Mouse (Mus musculus) urinary bladder, postnatal 0 days (tissue): Measurements from ENCODE around the gene Rpl23. TPM values are rescaled to one million over a fixed set of nuclear protein-coding genes. Genes with fewer than 3 reads are reported as not detected.

Source experiments
- microRNA-seq: library from miRNA; unstranded; fragments of <30 nt; microRNA quantifications from one replicate; pipeline ENCODE4, GENCODE M21; 2016
- polyA plus RNA-seq: library from polyadenylated mRNA; unstranded; fragments of >200 nt; fragmentation: Nextera tagmentation; extraction: Ambion mirVana; gene quantifications from 2 replicates; pipeline ENCODE4 v1.2.1, GENCODE M21; 2015

The Rpl23 gene
- polyA plus RNA-seq, result 530 and 534 TPM in 2 replicates

DNA sequence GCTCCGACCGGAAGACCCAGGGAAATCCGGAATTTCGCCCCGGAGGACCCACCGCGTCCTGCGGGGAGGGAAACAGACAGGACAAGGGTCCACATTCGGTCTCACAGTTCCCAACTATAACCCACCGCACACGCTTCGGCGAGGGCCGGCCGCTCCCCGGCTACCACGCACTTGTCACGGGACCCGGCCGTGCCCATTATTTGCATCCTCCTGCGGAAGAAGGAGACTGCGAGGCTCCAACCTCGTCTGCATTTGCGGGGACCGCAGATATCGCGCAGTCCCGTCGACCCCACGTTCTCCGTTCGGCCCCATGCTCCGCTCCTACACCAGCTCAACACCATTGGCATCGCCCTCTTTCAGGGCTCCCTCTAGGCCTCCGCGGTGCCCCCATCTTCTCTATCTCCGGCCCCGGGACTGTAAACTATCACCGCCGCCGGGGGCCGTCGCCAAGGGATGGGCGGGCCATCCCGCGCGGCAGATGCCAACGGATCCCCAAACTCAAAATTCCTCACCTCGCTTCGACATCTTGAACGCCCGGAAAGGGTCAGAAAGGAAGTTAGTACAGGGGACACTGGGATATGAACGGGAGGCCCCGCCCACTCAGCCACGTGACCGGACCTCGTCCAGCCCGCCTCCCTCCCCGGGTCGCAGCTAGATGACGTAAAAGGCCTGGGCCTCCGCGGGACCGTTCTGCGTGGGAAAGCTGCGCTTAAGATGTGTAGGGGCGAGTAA, at the start of gene Rpl23:
Rpl23 (minus strand) TSS at position 606 of the 732 bp plus-strand sequence.

DNA sequence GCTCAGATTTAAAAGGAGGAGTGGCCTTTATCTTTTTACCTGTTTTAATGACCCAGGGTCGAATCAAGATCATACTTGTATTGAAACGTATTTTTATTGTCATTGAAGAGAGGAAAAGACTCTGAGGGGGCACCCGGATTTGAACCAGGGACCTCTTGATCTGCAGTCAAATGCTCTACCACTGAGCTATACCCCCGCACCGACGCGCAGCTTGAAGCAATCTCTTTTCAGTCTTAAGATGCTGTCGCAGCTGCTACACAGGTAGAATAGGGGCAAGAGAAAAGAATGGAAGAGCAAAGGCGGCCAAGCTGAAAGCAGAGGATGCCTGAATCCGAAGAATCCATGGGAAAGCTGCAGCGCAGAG, 16.5 kb upstream of the Rpl23 start, which contains the start of gene Lasp1:
Lasp1 (plus strand) TSS at position 219 of the 364 bp plus-strand sequence.

GRCm38 (mm10) chr11:97775808-97776496, 6.3 kb downstream of the Rpl23 start, which contains the start of gene 1700001P01Rik:
1700001P01Rik (minus strand) TSS chr11:97775918.

GRCm38 (mm10) chr11:97766154-97766881, 15.9 kb downstream of the Rpl23 start, which contains the start of gene Cwc25:
Cwc25 (minus strand) TSS chr11:97766556.

DNA sequence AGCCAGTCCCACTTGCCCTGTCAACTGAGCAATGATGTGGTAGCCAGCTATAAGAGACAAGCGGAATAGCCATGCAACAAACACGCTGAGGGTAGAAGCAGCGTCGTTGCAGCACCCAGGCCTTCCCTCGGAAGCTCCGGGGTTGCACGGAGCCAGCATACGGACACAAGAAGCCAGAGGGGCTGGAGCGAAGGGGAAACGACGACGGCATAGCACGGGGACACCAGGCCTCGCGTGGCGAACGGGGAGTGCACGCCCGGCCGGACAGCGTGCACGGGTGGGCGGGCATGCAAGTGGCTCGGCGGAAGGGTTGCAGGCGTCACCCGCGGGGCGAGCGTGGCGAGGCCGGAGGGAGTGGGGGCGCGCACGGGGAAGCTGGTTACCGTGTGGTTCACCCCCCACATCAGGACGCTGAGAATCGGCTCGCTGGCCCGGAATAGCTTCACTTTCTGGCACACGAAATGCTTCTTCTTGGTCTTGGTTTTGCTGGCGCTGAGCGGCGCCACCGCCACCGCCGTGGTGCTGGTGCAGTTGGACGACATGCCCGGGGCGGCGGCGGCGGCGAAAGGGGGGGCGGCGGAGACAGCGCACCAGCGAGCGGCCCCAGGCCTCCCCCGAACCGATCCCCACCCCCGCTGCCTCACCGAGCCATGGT, 38.0 kb downstream of the Rpl23 start, which contains the start of gene Pip4k2b:
Pip4k2b (minus strand) TSS at position 642 of the 655 bp plus-strand sequence.

Small RNAs within 50 kb of the gene (microRNA-seq; reads per million reads assigned to microRNA genes)
- gene Mir8102, result not detected

Other genes with a start within 250 kb of the Rpl23 start
- 0.07 TPM in 1 of 2 replicates, not detected in the other for gene Srcin1, start 206.3 kb downstream of the Rpl23 start, polyA plus RNA-seq
- 0.53 and 0.85 TPM in 2 replicates for gene Epop, start 152.7 kb downstream of the Rpl23 start, polyA plus RNA-seq
- 0.77 and 0.80 TPM in 2 replicates for gene Mllt6, start 119.0 kb downstream of the Rpl23 start, polyA plus RNA-seq
- gene Cisd3, start 96.6 kb downstream of the Rpl23 start, polyA plus RNA-seq, result 50.3 and 54.7 TPM in 2 replicates
- gene Pcgf2, start 81.9 kb downstream of the Rpl23 start, polyA plus RNA-seq, result 5.4 and 7.4 TPM in 2 replicates
- 367 and 421 TPM in 2 replicates for gene Psmb3, start 79.0 kb downstream of the Rpl23 start, polyA plus RNA-seq
- 1.1 and 1.6 TPM in 2 replicates for gene Pip4k2b, start 37.7 kb downstream of the Rpl23 start, polyA plus RNA-seq
- gene Cwc25, start 15.9 kb downstream of the Rpl23 start, polyA plus RNA-seq, result 8.5 and 9.5 TPM in 2 replicates
- gene 1700001P01Rik, start 6.5 kb downstream of the Rpl23 start, polyA plus RNA-seq, result not detected in 2 replicates
- 101 and 122 TPM in 2 replicates for gene Lasp1, start 16.6 kb upstream of the Rpl23 start, polyA plus RNA-seq
- 1.2 and 1.8 TPM in 2 replicates for gene B230217C12Rik, start 58.3 kb upstream of the Rpl23 start, polyA plus RNA-seq
- 0.18 and 0.29 TPM in 2 replicates for gene Fbxo47, start 101.7 kb upstream of the Rpl23 start, polyA plus RNA-seq
- gene Plxdc1, start 204.0 kb upstream of the Rpl23 start, polyA plus RNA-seq, result 0.88 and 1.3 TPM in 2 replicates
- gene Arl5c, start 213.7 kb upstream of the Rpl23 start, polyA plus RNA-seq, result 4.9 and 6.1 TPM in 2 replicates
- 4.0 and 4.4 TPM in 2 replicates for gene Cacnb1, start 240.6 kb upstream of the Rpl23 start, polyA plus RNA-seq
- gene Rpl19, start 244.3 kb upstream of the Rpl23 start, polyA plus RNA-seq, result 793 and 882 TPM in 2 replicates